Mouse (Mus musculus) limb, embryonic 14.5 days (tissue): ENCODE measurements around the gene Lmo2. TPM values are rescaled to one million over a fixed set of nuclear protein-coding genes. Genes with fewer than 3 reads are reported as not detected.

Source experiments
- ATAC-seq: fragments of 200-750 bp; cut with Nextera tagmentation; 2 replicates; pipeline ENCODE4 v1.8.0; 2017; ENCODE audit warnings: low read depth, moderate number of reproducible peaks, moderate TSS enrichment; ENCODE audit not compliant: low FRiP score
- DNase-seq: peaks from one replicate; pipeline ENCODE4 v3.0.0-alpha.2; 2015; ENCODE audit warnings: low spot score
- H3K27ac ChIP-seq: fragments of 300-500 bp; sonication (generic); replicated peaks from 2 replicates; pipeline ENCODE4 v1.5.1; 2014; ENCODE audit warnings: low read depth, mild to moderate bottlenecking, low read length, moderate library complexity, mixed read lengths
- H3K27me3 ChIP-seq: fragments of 300-500 bp; sonication (generic); 2 replicates; pipeline ENCODE4 v1.6.1; 2014; ENCODE audit warnings: low read length, mixed read lengths; ENCODE audit not compliant: control insufficient read depth, insufficient read depth
- H3K36me3 ChIP-seq: fragments of 300-500 bp; sonication (generic); 2 replicates; pipeline ENCODE4 v1.6.1; 2014; ENCODE audit warnings: mild to moderate bottlenecking, low read length, moderate library complexity, mixed read lengths; ENCODE audit not compliant: control insufficient read depth, insufficient read depth
- H3K4me1 ChIP-seq: fragments of 300-500 bp; sonication (generic); 2 replicates; pipeline ENCODE4 v1.6.1; 2014; ENCODE audit warnings: antibody characterized with exemption, low read length, mixed read lengths; ENCODE audit not compliant: control insufficient read depth, insufficient read depth
- H3K4me2 ChIP-seq: fragments of 300-500 bp; sonication (generic); replicated peaks from 2 replicates; pipeline ENCODE4 v1.6.1; 2014; ENCODE audit warnings: low read depth, mild to moderate bottlenecking, low read length, moderate library complexity; ENCODE audit not compliant: severe bottlenecking
- H3K4me3 ChIP-seq: fragments of 300-500 bp; sonication (generic); replicated peaks from 2 replicates; pipeline ENCODE4 v1.5.1; 2014; ENCODE audit warnings: low read length
- H3K9ac ChIP-seq: fragments of 300-500 bp; sonication (generic); 2 replicates; pipeline ENCODE4 v1.6.1; 2014; ENCODE audit warnings: mild to moderate bottlenecking, low read depth, low read length, moderate library complexity; ENCODE audit not compliant: severe bottlenecking
- H3K9me3 ChIP-seq: fragments of 300-500 bp; sonication (generic); 2 replicates; pipeline ENCODE4 v1.6.1; 2016; ENCODE audit warnings: low read length; ENCODE audit not compliant: control insufficient read depth
- POLR2A ChIP-seq: fragments of 200-500 bp; IDR thresholded peaks from 2 replicates; pipeline ENCODE4 v1.8.0; 2012; ENCODE audit warnings: inconsistent platforms, mild to moderate bottlenecking, moderate library complexity, borderline replicate concordance; ENCODE audit not compliant: insufficient read depth, insufficient read length; ENCODE audit errors: extremely low read depth
- WGBS: fragments of 180-500 bp; shearing (Covaris S2); extraction: QIAGEN DNeasy Blood & Tissue Kit; methylation state at CpG from one replicate; pipeline ENCODE4 v1.1.7; 2014; 5-methylcytosine and 5-hydroxymethylcytosine counted together
- polyA plus RNA-seq, 2 experiments: library from polyadenylated mRNA; depleted of rRNA in 1 of 2; stranded (reverse) in 1 of 2; unstranded in 1 of 2; fragments of >200 nt; fragmentation: Nextera tagmentation in 1 of 2; extraction: Ambion mirVana in 1 of 2; gene quantifications; 2 replicates each; pipeline versions ENCODE4 v1.2.1 to v1.2.3; 2012 to 2014

The Lmo2 gene
- polyA plus RNA-seq, 2 experiments = 17.8 TPM

GRCm38 (mm10) chr2:103930306-103931019 lies 27.3 kb upstream of the Lmo2 start:
- H3K4me1 ChIP-seq = peaks cover 16% of the 10 kb centered on the region
- H3K27ac ChIP-seq = no peak overlapping the region
- H3K36me3 ChIP-seq = no peaks in the 10 kb centered on the region
- no peaks in the 10 kb centered on the region for H3K9me3 ChIP-seq
- no peak for TF ChIP-seq POLR2A
- H3K4me3 ChIP-seq = no peak overlapping the region
- peak; percentile 65 for DNase-seq
- H3K4me2 ChIP-seq = no peak overlapping the region
- H3K27me3 ChIP-seq = no peaks in the 10 kb centered on the region
- no peak overlapping the region for H3K9ac ChIP-seq
- WGBS = 15% methylated on average over 13 of the region's 13 CpGs
- ATAC-seq = peak; percentile 64; the same call in 1 of the 2 replicates

DNA sequence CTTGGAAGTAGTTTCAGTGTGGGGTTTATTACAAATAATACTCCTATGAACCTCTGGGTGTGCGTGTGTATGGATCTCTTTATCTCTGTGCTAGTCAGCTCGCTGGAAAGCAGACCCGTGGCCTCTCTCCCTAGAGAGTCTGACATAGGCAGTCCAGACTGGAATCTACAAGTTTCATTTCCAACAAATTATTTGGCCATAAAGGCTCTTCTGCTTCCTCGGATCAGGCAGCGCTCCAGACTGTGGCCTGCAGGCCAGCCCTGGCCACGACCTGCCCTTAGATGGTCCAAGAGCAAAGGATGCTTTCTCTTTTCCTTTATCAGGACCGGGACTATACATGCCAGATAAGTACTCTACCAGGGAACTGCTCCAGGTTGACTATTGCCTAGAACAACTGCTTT lies 26.3 kb upstream of the Lmo2 start:
- peak; percentile 31 for DNase-seq
- Histone ChIP-seq H3K27ac (no peak overlapping the region), H3K4me1 (peaks cover 16% of the 10 kb centered on the region), H3K27me3 (no peaks in the 10 kb centered on the region), H3K9ac (no peak overlapping the region), H3K36me3 (no peaks in the 10 kb centered on the region), H3K9me3 (no peaks in the 10 kb centered on the region), H3K4me3 (no peak overlapping the region), H3K4me2 (no peak overlapping the region)
- WGBS = 41% methylated on average over 7 of the region's 7 CpGs
- no peak for ATAC-seq
- TF ChIP-seq POLR2A = no peak

- no peak for TF ChIP-seq POLR2A
- H3K27me3 ChIP-seq = no peaks in the 10 kb centered on the region
- no peak overlapping the region for H3K4me3 ChIP-seq
- H3K9ac ChIP-seq = no peak overlapping the region
- H3K4me1 ChIP-seq = peaks cover 16% of the 10 kb centered on the region
- H3K27ac ChIP-seq = no peak overlapping the region
- no peaks in the 10 kb centered on the region for H3K9me3 ChIP-seq
- 54% methylated on average over 2 of the region's 2 CpGs for WGBS
- ATAC-seq (no peak), DNase-seq (no peak)
- no peak overlapping the region for H3K4me2 ChIP-seq
- no peaks in the 10 kb centered on the region for H3K36me3 ChIP-seq
Measured at GRCm38 (mm10) chr2:103932025-103932424, 25.8 kb upstream of the Lmo2 start.

- Histone ChIP-seq H3K4me2 (no peak overlapping the region), H3K27ac (no peak overlapping the region), H3K9me3 (no peaks in the 10 kb centered on the region), H3K4me3 (no peak overlapping the region), H3K4me1 (peaks cover 15% of the 10 kb centered on the region), H3K9ac (no peak overlapping the region), H3K36me3 (no peaks in the 10 kb centered on the region), H3K27me3 (no peaks in the 10 kb centered on the region)
- TF ChIP-seq POLR2A = no peak
- 57% methylated on average over 9 of the region's 9 CpGs for WGBS
- DNase-seq = no peak
- no peak for ATAC-seq
Measured at GRCm38 (mm10) chr2:103932480-103932879, 25.3 kb upstream of the Lmo2 start.

- Histone ChIP-seq H3K9me3 (no peaks in the 10 kb centered on the region), H3K9ac (no peak overlapping the region), H3K4me1 (peaks cover 11% of the 10 kb centered on the region), H3K4me2 (no peak overlapping the region), H3K4me3 (no peak overlapping the region), H3K36me3 (no peaks in the 10 kb centered on the region), H3K27me3 (no peaks in the 10 kb centered on the region), H3K27ac (no peak overlapping the region)
- no peak for ATAC-seq
- 69% methylated on average over 7 of the region's 7 CpGs for WGBS
- no peak for DNase-seq
- TF ChIP-seq POLR2A = no peak
Measured at GRCm38 (mm10) chr2:103934270-103934669, 23.5 kb upstream of the Lmo2 start.

- no peak for TF ChIP-seq POLR2A
- Histone ChIP-seq H3K4me1 (peaks cover 11% of the 10 kb centered on the region), H3K4me2 (no peak overlapping the region), H3K36me3 (no peaks in the 10 kb centered on the region), H3K9me3 (no peaks in the 10 kb centered on the region), H3K9ac (no peak overlapping the region), H3K4me3 (no peak overlapping the region), H3K27me3 (no peaks in the 10 kb centered on the region), H3K27ac (no peak overlapping the region)
- no peak for DNase-seq
- ATAC-seq = no peak
- 49% methylated on average over 3 of the region's 3 CpGs for WGBS
Measured at GRCm38 (mm10) chr2:103934670-103935069, 23.1 kb upstream of the Lmo2 start.
